Mouse (Mus musculus): ENCODE measurements around the gene Rb1.

GRCm38 (mm10) chr14:73175814-73176213, 149.8 kb downstream of the Rb1 start:
- TF ChIP-seq CTCF (IDR thresholded peaks at IDR 0.05; ENCODE audit: low read depth) (no peak), EP300 (IDR thresholded peaks at IDR 0.05; ENCODE audit: low read depth) (no peak)
